Mouse (Mus musculus): ENCODE data around the gene Gstt2. TPM values are rescaled to one million over a fixed set of nuclear protein-coding genes. Genes with fewer than 3 reads are reported as not detected.

Gene Gstt2
- total RNA-seq, 2 experiments from 2014 or later = 4.0 to 5.5 TPM

- intact Hi-C loops (cut with DNase I) = no loop called here
- DNase-seq (ENCODE audit: low spot score in 2 of 2) = peak in 1 of 2 experiments; percentile 83
Observed at GRCm38 (mm10) chr10:75788277-75788676, 48.9 kb downstream of the Gstt2 start.

- no peak for DNase-seq (ENCODE audit: low spot score in 2 of 2)
- intact Hi-C loops (cut with DNase I) = no loop called here
Observed at GRCm38 (mm10) chr10:75785442-75785841, 51.8 kb downstream of the Gstt2 start.

Other genes starting within 250 kb of the Gstt2 start
- 1 to 10 TPM; 2.6 to 2.8 TPM for gene Ggt5, start 248.1 kb downstream of the Gstt2 start, total RNA-seq (2021)
- gene Susd2, start 193.4 kb downstream of the Gstt2 start, total RNA-seq (2021) = 1 to 10 TPM; 5.8 to 8.4 TPM
- gene Cabin1, start 73.1 kb downstream of the Gstt2 start, total RNA-seq (2021) = 10 to 100 TPM; 69.4 to 69.7 TPM
- gene Ddt, start 64.0 kb downstream of the Gstt2 start, total RNA-seq (2021) = 10 to 100 TPM; 36.1 to 43.6 TPM
- not detected for gene Gm20441, start 56.5 kb downstream of the Gstt2 start, total RNA-seq (2021)
- gene Gstt3, start 56.0 kb downstream of the Gstt2 start, total RNA-seq (2021) = 1 to 10 TPM; 1.1 to 1.4 TPM
- 1 to 10 TPM; 6.2 to 7.0 TPM for gene Gstt1, start 38.8 kb downstream of the Gstt2 start, total RNA-seq (2021)
- gene Gstt4, start 14.9 kb downstream of the Gstt2 start, total RNA-seq (2021) = not detected
- gene Mif, start 22.8 kb upstream of the Gstt2 start, total RNA-seq (2021) = 100 to 1,000 TPM; 522 to 530 TPM
- 1 to 10 TPM; 2.8 to 3.4 TPM for gene Derl3, start 56.0 kb upstream of the Gstt2 start, total RNA-seq (2021)
- gene Smarcb1, start 84.2 kb upstream of the Gstt2 start, total RNA-seq (2021) = 10 to 100 TPM; 75.2 to 81.8 TPM
- gene Chchd10, start 95.7 kb upstream of the Gstt2 start, total RNA-seq (2021) = 100 to 1,000 TPM; 372 to 390 TPM
- gene Mmp11, start 99.1 kb upstream of the Gstt2 start, total RNA-seq (2021) = 1 to 10 TPM; 1.1 to 1.7 TPM
- gene Gm867, start 103.2 kb upstream of the Gstt2 start, total RNA-seq (2021) = not detected
- not detected for gene Vpreb3, start 105.6 kb upstream of the Gstt2 start, total RNA-seq (2021)
- gene Gm5134, start 117.1 kb upstream of the Gstt2 start, total RNA-seq (2021) = not detected
- gene Zfp280b, start 195.2 kb upstream of the Gstt2 start, total RNA-seq (2021) = 10 to 100 TPM; 13.3 to 16.9 TPM